Mouse (Mus musculus) thymus, adult 2 months (tissue): ENCODE data around the gene Klf15.

Experiments used
- CTCF ChIP-seq: fragments of 200-500 bp; IDR thresholded peaks from 2 replicates; pipeline ENCODE4 v1.5.1; 2012; ENCODE audit warnings: mild to moderate bottlenecking, control low read depth, low read length, moderate library complexity, borderline replicate concordance; ENCODE audit not compliant: control insufficient read depth, poor library complexity, insufficient read depth; ENCODE audit errors: extremely low read depth
- POLR2A ChIP-seq: fragments of 200-500 bp; IDR thresholded peaks from 2 replicates; pipeline ENCODE4 v1.6.1; 2012; ENCODE audit warnings: mild to moderate bottlenecking, low read length, control low read depth, moderate library complexity; ENCODE audit not compliant: control insufficient read depth, poor library complexity, insufficient read depth; ENCODE audit errors: extremely low read depth

- no peak for TF ChIP-seq CTCF
- no peak for TF ChIP-seq POLR2A
Observed at GRCm38 (mm10) chr6:90505906-90506305, 43.5 kb downstream of the Klf15 start.
